Mouse (Mus musculus) CH12.LX (cell line): ENCODE measurements at regions not wholly inside any gene's neighbourhood (a gene's known extent, or its start where the extent isn't known, plus 50 kb on each side); places are given as distances from the start of the nearest gene placed in this dataset.

Experiments used
- CTCF ChIP-seq, 2 experiments: IDR thresholded peaks in 1 of 2; conservative IDR thresholded peaks in 1 of 2; 2 replicates each; pipeline ENCODE4 v1.5.1; 2011 to 2012; ENCODE audit warnings: low read depth in 2 of 2, low read length in 2 of 2, improper control_type of control experiment in 1 of 2, inconsistent platforms in 1 of 2, mild to moderate bottlenecking in 1 of 2, moderate library complexity in 1 of 2
- EP300 ChIP-seq: IDR thresholded peaks from 2 replicates; pipeline ENCODE4 v1.6.1; 2011; ENCODE audit warnings: low read length, improper control_type of control experiment
- MAX ChIP-seq: IDR thresholded peaks from 2 replicates; pipeline ENCODE4 v1.6.1; 2011; ENCODE audit warnings: low read length, improper control_type of control experiment
- RCOR1 ChIP-seq: conservative IDR thresholded peaks from 2 replicates; pipeline ENCODE4 v1.6.1; 2012; ENCODE audit warnings: low read depth, mild to moderate bottlenecking, inconsistent platforms, low read length, improper control_type of control experiment

DNA sequence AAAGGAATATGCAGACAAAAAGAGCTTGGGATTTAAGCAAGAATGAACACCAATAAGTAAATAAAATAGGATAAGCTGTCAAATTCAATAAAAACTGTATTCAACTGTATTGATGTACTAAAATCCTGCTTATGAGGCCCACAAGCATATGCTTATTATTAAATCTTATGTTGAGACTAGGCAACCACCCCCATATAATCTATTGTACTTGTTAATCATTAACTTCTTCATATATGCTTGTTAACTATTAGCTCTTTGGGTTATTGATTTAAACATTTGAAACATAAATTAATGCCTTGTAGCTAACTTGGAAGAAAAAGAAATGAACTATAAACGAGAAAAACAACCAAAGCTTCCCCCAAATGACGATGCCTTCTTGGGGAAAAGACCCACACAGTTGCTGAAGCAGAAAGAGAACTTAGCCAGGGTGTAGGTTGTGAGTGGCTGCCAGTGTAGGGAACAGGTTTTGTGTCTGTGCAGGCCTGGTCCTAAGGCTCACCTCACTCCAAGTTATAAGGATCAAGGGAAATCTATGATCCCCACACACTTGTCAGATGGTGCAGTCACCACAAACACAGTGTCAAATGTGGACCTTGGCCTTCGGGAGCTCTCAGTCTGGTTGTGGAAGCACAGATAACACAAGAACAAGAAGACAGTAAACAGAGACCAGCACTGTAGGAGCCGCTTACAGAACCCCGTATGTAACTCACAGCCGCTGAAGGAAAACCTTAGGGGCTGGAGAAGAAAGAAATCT is 71.8 kb upstream of the Cited2 start:
- TF ChIP-seq EP300, result no peak
- no peak for TF ChIP-seq CTCF (conservative IDR thresholded peaks at IDR 0.05 in 1 of 2, IDR thresholded peaks at IDR 0.05 in 1 of 2; ENCODE audit: low read depth in 2 of 2, low read length in 2 of 2)
- no peak for TF ChIP-seq RCOR1
- no peak for TF ChIP-seq MAX
